In the genomic region with DNA sequence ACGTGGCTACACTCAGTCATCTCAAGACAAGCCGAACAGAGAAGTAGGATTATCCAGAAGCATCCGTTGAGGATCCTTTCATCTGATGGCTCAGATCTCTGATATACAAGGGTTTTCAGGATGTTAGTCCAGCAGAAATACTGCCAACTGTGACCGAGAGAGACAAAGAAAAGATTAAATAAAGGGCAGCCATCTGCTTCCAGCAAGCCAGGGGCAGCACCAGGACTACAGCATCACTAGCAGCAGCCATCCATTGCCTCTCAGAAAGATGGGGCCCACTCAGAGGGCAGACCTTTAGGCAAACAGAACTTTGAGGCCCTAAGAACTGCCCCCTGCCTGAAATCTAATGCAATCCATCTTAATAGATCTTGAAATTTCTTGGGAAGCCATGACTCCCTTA, we compare ENCODE assay signal across 19 mouse cellular contexts.
"Had no signal": no experiment of that assay in that cellular context is flagged by ENCODE, and none has a peak within 500 bp of the region (broad histone marks: within the 10 kb centered on the region; RNA-seq: fewer than 3 reads in every experiment).

No protein-coding gene starts in this region.

- H3K4me2 ChIP-seq: intestine, embryonic 15.5 days; kidney, embryonic 15.5 days; liver, embryonic 13.5 days; neural tube, embryonic 13.5 days; stomach, embryonic 15.5 days had no signal

- DNase-seq: kidney, adult 11 months; kidney, adult 8-10 months; kidney, postnatal 10 days; kidney, postnatal 36 days; layer of hippocampus, postnatal 36 days; liver, embryonic 13.5 days; lung, adult 2 months; lung, postnatal 14 days; lung, postnatal 4 days; right cerebral cortex, adult 18-20 months; right cerebral cortex, postnatal 25 days; spleen, adult 18-20 months; thymus, postnatal 25 days had no signal

- H3K36me3 ChIP-seq: intestine, embryonic 15.5 days; kidney, embryonic 15.5 days; liver, embryonic 13.5 days; neural tube, embryonic 13.5 days; stomach, embryonic 15.5 days had no signal

- H3K9me3 ChIP-seq: intestine, embryonic 15.5 days; kidney, embryonic 15.5 days; liver, embryonic 13.5 days; neural tube, embryonic 13.5 days; stomach, embryonic 15.5 days had no signal

- H3K4me3 ChIP-seq: intestine, embryonic 15.5 days; kidney, embryonic 15.5 days; left cerebral cortex, adult 2 months; liver, embryonic 13.5 days; myocyte; neural tube, embryonic 13.5 days; stomach, embryonic 15.5 days had no signal

- ATAC-seq: intestine, embryonic 15.5 days had no signal

- H3K27ac ChIP-seq: intestine, embryonic 15.5 days; kidney, embryonic 15.5 days; left cerebral cortex, adult 2 months; liver, embryonic 13.5 days; neural tube, embryonic 13.5 days; stomach, embryonic 15.5 days had no signal

- H3K27me3 ChIP-seq: intestine, embryonic 15.5 days; kidney, embryonic 15.5 days; liver, embryonic 13.5 days; neural tube, embryonic 13.5 days; stomach, embryonic 15.5 days had no signal

- H3K4me1 ChIP-seq: intestine, embryonic 15.5 days; kidney, embryonic 15.5 days; liver, embryonic 13.5 days; stomach, embryonic 15.5 days had no signal

- H3K9ac ChIP-seq: intestine, embryonic 15.5 days; kidney, embryonic 15.5 days; liver, embryonic 13.5 days; neural tube, embryonic 13.5 days; stomach, embryonic 15.5 days had no signal
